Mouse (Mus musculus) gastrocnemius, postnatal 25 days (tissue): Measurements from ENCODE around the gene Narf. TPM values are rescaled to one million over a fixed set of nuclear protein-coding genes. Genes with fewer than 3 reads are reported as not detected.

Experiments used
- DNase-seq: peaks from one replicate; pipeline ENCODE4 v3.0.0; 2022
- total RNA-seq, 2 experiments: library from RNA; stranded (reverse); gene quantifications; 1 replicate in 1 of 2; 2 replicates in 1 of 2; pipeline ENCODE4 v1.2.3; 2021

Gene Narf
- total RNA-seq, 2 experiments from 2014 or later, result 78.0 to 90.7 TPM

GRCm38 (mm10) chr11:121235475-121236238, 1.4 kb upstream of the Narf start:
- DNase-seq, result no peak

DNA sequence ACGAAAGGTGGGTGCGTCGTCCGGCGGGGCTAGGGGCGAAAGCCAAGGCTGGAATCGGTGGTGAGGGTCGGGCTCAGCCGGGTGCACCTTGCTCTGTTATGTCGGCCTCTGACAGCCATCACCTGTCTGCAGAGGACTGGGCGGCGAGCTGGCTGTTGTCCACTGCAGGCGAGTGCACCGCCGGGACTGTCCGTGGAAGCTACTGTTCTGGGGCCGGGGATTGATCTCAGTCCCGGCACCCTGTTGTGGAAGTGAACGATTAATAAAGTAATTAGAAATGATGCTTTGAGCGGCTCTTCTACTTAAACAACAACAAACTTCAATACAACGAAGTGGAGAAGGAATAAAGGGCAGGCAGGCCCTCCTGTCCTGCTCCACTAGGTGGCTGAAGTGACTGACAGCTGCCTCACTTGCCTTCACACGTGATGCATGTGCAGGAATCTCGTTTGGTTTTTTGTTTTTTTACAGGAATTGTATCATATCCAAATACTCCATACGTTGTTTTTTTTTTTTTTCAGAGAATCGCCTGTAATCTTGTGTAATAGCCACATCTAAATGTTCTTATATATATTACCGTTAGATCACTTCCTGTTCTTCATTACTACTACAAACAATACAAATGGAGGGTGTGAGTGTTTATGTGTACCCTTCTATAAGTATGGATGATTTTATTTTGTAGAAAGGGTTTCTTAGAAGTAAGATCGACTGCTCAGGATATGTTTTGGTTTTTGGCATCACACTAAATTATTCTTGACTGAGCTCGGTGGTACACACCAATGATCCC, 484 bp downstream of the Narf start:
- peak; percentile 35 for DNase-seq

- no peak for DNase-seq
These were observed 2.6 kb downstream of the Narf start for GRCm38 (mm10) chr11:121239669-121240068.

GRCm38 (mm10) chr11:121250196-121250595, 13.1 kb downstream of the Narf start:
- no peak for DNase-seq

DNA sequence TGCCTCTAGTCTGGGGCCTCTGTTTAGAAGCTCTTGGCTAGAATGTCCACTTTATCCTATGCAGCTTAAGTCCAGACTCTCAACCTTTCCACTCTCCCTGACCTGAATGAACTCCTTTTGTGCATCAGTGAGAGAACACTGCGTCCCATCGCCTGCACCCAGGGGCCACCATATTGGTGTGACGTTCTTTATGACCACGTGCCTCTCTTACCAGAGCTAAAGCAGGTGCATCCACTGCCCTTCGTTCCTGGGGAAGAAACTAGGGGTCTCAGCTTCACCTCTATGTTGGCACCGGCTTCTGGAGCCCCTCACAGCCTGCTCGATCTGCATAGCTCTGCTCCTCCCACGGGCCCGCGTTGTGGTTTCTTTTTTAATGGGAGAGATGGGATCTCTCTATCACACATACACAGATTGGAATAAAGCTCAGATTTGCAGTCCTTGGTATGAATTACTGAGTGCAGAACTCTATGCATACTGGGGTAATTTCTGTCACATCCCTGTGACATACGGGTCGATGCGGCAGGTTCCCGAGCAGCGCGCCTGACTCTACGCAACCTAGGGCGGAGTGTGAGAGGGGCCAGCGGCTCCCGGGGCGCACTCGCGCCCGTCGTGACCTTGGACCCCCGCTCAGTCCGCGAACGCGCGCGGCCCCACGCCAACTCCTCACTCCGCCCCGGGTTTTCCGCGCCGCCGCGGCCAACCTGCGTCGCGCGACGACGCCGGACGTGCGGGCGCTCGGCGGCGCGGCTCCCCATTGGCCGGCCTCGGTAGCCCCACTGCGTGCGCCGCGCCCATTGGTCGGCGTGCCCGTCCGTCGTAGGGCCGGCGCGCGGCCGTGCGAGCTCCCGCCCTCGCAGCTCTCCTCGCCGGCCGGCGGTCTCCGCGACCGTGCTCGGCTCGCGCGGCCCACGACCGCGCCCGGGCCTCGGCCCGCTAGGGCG, 22.4 kb downstream of the Narf start, which contains the start of gene Foxk2:
Gene Foxk2, plus strand, starts transcription at position 831 of the 941 bp plus-strand sequence.
- peak; percentile 95 for DNase-seq

- DNase-seq, result peak; percentile 38
These were observed 23.3 kb downstream of the Narf start for GRCm38 (mm10) chr11:121260211-121260906.

- no peak for DNase-seq
These were observed 24.0 kb downstream of the Narf start for GRCm38 (mm10) chr11:121261074-121261473.

DNA sequence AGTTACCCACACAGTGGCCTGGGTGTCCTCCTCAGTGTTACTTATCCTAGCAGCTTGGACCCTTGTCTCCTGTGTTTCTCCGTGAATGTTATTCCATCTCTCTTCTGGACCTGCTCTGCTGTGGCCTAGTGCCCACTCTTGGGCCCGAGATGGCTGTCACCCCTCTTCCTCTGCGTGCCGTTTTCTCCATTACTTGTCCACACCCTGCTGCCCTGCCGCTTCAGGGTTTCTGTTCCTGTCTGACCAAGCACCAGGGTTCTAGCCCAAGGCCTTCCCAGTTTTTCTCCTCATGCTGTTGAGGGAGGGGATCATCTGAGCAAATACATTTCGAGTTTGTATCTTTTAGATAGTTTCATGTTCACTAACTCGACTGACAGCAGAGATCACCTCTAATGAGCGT, 40.5 kb downstream of the Narf start:
- DNase-seq, result no peak

GRCm38 (mm10) chr11:121278011-121278410, 41.0 kb downstream of the Narf start:
- no peak for DNase-seq

DNA sequence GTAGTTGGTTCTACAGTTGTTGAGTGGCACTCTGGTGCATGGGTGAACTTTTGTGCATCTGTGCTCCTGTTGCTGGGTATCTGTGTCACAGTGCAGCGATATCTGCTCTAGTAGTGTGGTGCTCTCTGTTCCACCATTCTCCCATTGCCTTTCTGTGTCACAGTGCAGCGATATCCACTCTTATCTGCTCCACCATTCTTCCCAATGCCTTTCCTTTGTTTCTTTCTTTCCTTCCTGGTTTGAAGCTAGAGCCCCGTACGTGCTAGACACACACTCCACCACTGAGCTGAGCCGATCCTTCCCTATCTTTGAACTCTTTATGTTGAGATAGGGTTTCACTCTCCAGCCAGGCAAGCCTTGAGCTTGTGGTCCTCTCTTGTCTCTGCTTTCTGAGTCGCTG, 45.9 kb downstream of the Narf start:
- no peak for DNase-seq

DNA sequence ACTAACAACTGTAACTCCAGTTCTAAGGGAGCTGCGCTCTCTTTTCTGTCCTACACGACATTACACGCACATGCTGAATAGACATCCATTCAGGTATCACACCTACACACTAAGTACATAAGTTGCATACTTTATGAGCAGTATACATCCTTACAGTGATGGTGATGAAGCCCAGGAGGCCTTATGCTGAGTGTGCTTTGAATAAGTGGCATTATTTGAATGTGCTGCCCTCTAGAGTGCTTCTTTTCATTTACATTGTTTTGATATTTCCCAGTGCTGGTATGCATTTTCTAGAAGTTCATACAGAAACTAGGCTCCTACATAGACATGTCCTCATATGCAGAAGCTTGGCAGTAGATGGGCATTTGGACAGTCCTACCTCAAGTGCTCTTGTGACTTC, 52.8 kb downstream of the Narf start:
- no peak for DNase-seq

- DNase-seq, result no peak
These were observed 57.7 kb downstream of the Narf start for GRCm38 (mm10) chr11:121294771-121295170.

DNA sequence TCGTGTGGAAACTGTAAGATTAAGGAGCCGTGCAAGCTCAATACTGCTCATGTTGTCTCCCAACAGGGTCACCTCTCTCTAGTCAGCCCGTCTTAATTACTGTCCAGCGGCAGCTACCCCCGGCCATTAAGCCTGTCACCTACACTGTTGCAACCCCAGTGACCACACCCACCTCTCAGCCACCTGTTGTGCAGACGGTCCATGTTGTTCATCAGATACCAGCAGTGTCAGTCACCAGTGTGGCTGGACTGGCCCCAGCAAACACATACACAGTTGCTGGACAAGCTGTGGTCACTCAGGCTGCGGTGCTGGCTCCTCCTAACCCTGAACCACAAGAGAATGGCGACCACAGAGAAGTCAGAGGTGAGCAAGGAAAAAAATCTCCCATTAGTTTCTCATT, 61.4 kb downstream of the Narf start:
- no peak for DNase-seq

DNA sequence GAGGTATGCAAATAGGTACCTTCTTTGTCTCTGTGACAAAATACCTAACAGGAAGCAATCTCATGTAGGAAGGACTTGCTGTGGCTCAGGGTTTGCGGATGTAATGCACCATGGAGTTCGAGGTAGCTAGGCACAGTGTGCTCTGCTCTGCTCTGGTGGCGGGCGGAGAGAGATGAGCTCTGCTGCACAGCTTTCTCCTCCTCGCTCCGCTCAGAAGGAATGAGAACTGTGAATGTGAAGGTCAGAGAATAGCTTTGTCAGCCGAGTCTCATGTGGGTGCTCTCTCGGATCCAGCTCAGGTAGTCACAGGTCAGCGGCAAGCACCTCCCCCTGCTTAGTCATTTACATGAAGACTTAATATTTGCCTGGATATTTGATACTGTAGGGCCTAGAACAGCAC, 63.2 kb downstream of the Narf start:
- DNase-seq, result no peak

DNA sequence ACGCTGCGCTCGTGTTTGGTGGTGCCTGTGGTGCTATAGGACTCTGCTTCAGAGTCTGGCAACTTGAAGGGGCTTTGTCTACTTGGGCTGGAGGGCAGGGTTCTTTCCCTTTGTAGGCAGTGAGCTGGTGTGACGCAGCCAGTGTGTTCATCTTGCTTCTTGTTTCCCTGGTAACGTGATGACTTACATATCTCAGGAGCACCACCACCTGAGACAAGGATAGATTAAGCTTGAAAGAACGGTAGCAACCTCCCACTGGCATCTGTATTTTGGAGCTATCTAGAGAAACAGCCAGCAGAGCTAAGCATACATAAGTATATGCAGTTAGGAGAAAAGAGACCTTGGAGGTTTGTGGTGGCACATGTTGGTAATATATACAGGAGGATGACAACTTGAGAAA, 68.3 kb downstream of the Narf start:
- no peak for DNase-seq

Other genes with a start within 250 kb of the Narf start
- 10 to 100 TPM; 45.8 to 52.6 TPM for gene Csnk1d, start 245.9 kb upstream of the Narf start, total RNA-seq
- not detected for gene Cd7, start 197.8 kb upstream of the Narf start, total RNA-seq
- not detected for gene Sectm1b, start 173.7 kb upstream of the Narf start, total RNA-seq
- gene Sectm1a, start 156.0 kb upstream of the Narf start, total RNA-seq, result not detected
- not detected for gene Tex19.2, start 118.6 kb upstream of the Narf start, total RNA-seq
- gene Tex19.1, start 91.1 kb upstream of the Narf start, total RNA-seq, result not detected
- gene Uts2r, start 77.0 kb upstream of the Narf start, total RNA-seq, result 1 to 10 TPM in 1 of 2 experiments, under 1 TPM in 1; 0.35 to 1.1 TPM
- 1 to 10 TPM; 4.8 to 6.9 TPM for gene Hexdc, start 32.8 kb upstream of the Narf start, total RNA-seq
- 10 to 100 TPM; 11.5 to 11.6 TPM for gene Ogfod3, start 32.5 kb upstream of the Narf start, total RNA-seq
- 1 to 10 TPM; 3.0 to 3.6 TPM for gene Cybc1, start 7.9 kb upstream of the Narf start, total RNA-seq
- 10 to 100 TPM; 20.1 to 27.1 TPM for gene Foxk2, start 22.7 kb downstream of the Narf start, total RNA-seq
- gene Wdr45b, start 117.2 kb downstream of the Narf start, total RNA-seq, result 10 to 100 TPM; 17.9 to 18.4 TPM
- gene Rab40b, start 151.0 kb downstream of the Narf start, total RNA-seq, result 10 to 100 TPM; 10.4 to 11.6 TPM
- 1 to 10 TPM; 3.5 to 4.4 TPM for gene Fn3krp, start 184.1 kb downstream of the Narf start, total RNA-seq
- gene Fn3k, start 197.7 kb downstream of the Narf start, total RNA-seq, result 10 to 100 TPM; 12.2 to 13.8 TPM
- gene Tbcd, start 214.7 kb downstream of the Narf start, total RNA-seq, result 10 to 100 TPM; 10.2 to 12.5 TPM